Mouse (Mus musculus): Measurements from ENCODE around the gene Gnpda2. TPM values are rescaled to one million over a fixed set of nuclear protein-coding genes. Genes with fewer than 3 reads are reported as not detected.

Gene Gnpda2
- 117 TPM in 2 replicates for polyA plus RNA-seq (2015; fragmentation: Nextera tagmentation; extraction: Ambion mirVana)

DNA sequence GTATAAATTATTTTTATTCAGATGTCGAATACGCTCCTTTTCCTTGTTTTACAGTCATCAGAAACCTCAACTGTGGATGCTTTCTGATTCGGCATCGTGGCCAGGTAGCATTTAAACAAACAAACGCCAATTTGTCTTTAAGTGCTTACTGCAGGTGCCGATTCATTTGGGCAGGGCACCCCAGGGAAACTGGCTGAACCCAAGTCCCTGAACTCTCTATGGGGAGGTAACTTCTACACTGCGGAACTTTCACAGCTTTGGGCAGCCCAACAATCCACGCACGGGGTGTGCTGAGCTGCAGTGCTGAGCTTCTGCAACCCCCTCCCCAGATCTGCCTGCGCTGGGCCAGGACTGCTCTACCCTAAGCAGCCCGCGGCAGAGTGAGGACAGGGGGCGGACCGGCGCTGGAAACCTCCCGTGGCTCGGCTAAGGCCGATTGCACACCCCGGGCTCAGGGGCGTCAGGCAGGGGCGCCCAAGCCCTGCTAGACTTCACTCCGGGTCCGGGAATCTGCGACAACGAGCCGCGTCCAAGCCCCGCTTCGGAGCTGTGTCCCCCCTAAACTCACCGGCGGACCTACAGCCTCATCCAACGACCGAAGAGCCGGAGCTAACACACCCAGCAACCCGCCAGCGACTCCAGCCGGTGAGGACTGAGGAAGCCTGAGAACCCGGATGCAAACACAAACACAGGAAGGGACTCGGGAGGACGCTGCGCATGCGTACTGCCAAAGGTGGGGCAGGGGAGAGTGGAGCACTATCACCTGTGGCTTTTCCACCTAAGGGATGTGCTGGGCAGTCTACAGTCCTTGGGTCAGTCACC, at the start of gene Gnpda2:
TSS of gene Gnpda2 (minus strand) at position 701 of the 822 bp plus-strand sequence.

DNA sequence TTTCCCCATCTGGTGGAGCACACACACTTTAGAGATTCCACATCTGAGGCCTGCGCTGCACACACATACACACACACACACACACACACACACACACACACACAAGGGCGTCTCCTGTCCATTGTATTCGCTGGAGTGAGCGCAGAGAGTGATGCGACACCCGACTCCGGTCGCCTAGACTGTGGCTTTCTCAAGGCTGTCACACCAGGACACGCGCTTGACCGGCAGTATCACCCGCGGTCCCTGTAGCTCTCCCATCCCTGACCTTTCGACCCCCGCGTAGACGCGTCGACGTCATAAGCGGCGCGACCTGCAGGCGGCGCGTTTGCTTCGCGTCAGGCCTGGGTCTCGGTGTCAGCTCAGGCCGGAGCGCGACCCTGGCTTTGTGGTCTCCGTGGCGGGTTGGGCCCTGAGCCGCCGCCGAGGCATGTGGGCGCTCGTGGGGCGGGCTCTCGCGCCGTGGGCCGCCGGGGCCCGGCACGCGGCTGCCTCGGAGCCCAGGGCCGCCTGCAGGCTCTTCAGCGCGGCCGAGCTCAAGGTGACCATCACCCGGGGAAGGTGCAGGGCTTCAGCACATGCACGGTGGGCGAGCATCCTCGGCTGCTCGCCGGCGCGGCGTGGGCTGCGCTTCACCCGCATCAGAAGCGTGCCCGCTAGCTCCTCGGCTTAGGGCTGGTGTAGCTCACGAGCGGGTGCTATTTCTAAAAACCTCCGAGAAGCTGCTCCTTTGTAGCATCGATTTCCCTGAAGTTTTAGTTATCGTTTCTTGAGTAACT, 35.3 kb downstream of the Gnpda2 start, which contains the start of gene Guf1:
TSS of gene Guf1 (plus strand) at position 296 of the 776 bp plus-strand sequence.

DNA sequence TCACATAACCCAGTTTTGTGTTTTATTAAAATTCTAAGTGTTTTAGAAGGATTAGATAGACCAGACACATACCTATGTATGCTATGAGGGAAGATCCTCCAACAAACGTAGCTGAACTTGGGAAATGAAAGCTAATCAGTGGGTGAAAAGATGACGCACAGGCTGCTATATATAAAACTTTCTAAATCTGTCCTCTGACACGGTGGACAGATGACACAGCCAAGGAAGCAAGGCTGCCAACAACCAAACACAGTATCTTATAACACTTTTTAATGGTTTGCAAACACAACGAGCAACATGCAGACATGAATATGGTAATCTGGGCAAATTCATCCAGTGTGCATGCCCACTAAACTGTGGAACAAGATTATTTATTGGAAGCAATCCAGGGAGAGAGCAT, 49.7 kb downstream of the Gnpda2 start, which contains the start of gene Yipf7:
TSS of gene Yipf7 (minus strand) at position 160 of the 400 bp plus-strand sequence.

Other genes with a start within 250 kb of the Gnpda2 start
- 0.14 TPM in 1 of 2 replicates, not detected in the other for gene Yipf7, start 49.7 kb downstream of the Gnpda2 start, polyA plus RNA-seq (2015; fragmentation: Nextera tagmentation; extraction: Ambion mirVana)
- 18.2 and 40.9 TPM in 2 replicates for gene Guf1, start 35.4 kb downstream of the Gnpda2 start, polyA plus RNA-seq (2015; fragmentation: Nextera tagmentation; extraction: Ambion mirVana)